Mouse (Mus musculus) adipocyte (in vitro differentiated cells): ENCODE measurements around the gene Zfand5.

Experiments used
- DNase-seq: peaks from one replicate; pipeline ENCODE4 v3.0.0-alpha.2; 2016; ENCODE audit warnings: low spot score

Zfand5 gene

DNA sequence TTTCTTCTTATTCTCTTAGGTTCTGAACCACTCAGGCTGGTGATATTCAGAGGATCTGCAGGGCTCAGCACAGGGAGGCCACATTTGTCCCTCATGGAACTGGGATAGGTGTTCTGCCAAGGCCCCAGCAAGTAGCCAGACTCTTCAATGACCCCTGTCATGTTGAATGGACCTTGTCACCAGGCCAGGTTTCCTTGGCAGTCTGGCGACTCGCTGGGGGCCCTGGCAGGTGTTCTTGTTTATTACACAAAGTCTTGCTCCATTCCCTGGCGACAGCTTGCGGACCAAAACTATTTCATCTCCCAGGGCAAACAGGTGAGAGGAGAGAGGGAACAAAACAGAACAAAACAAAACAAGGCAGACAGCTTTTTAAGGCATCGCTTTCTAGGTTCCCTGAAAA is 57.7 kb downstream of the Zfand5 start:
- peak; percentile 37 for DNase-seq

DNA sequence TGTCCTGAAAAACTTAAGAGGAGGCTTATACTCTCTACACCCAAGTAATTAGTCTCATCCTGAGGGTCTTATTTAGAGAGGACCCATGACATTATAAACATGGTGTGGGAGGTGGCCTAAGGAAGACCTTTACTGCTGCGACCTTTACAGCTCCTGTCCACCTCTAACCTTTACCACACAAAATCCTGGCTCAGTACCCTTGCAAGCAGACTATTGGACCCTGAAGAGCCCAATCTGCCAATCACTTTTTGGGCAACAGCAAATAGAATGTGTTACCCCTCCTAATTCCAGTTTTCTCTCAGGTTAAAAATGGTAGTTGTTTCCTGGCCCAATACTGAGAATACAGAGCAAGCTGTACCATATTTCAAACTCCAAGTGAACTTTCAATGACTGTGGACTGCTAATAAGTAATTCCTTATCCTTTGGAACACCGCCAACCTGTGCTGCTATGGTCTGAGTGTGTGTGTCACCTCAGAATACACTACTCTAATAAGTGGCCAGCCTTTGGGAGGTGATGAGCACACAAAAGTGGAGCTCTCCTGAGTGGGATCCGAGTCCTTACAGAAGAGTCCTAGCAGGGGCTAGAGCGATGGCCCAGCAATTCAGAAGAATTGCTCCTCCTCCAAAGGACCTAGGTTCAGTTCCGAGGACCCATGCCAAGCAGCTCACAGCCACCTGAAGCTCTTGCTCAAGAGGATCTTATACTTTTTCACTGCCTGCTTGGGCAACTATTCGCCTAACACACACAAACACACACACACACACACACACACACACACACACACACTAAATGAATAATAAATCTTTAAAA is 58.4 kb downstream of the Zfand5 start:
- DNase-seq = peak; percentile 10

DNA sequence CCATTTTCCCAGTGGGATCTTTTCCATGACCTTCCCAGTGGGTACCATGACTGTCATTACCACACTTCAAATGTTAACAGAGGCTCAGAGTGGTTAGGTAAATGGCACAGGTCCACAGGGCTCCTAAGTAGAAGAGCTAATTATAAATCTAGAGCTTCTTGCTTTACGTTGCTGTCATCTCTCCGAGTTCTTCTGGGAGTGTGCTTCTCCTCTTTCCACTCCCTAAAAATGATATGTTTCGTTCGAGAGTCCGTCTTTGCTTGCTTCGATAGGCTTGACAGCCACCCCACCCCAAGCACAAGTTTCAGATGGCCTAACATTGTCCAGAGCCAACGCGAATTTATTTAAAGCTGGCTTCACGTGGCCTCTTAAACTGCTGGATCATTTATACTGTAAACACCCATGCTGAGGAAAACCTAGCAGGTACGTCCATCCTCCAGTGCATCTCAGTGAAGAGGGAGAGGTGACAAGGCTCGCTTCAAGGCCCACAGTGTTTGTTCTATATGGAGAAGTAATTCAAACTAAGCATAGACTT is 59.6 kb downstream of the Zfand5 start:
- no peak for DNase-seq
